Mouse (Mus musculus) intestine, postnatal 0 days (tissue): ENCODE results near the gene Ublcp1. TPM values are rescaled to one million over a fixed set of nuclear protein-coding genes. Genes with fewer than 3 reads are reported as not detected.

Experiments used
- ATAC-seq: fragments of 200-750 bp; cut with Nextera tagmentation; 2 replicates; pipeline ENCODE4 v1.8.0; 2017; ENCODE audit warnings: mild to moderate bottlenecking, moderate TSS enrichment, moderate library complexity
- H3K27ac ChIP-seq: fragments of 300-500 bp; sonication (generic); 2 replicates; pipeline ENCODE4 v1.5.1; 2014; ENCODE audit warnings: mild to moderate bottlenecking, low read depth, low read length, moderate library complexity
- H3K27me3 ChIP-seq: fragments of 300-500 bp; sonication (generic); replicated peaks from 2 replicates; pipeline ENCODE4 v1.6.1; 2014; ENCODE audit warnings: low read length, mixed read lengths; ENCODE audit not compliant: control insufficient read depth, insufficient read depth
- H3K36me3 ChIP-seq: fragments of 300-500 bp; sonication (generic); 2 replicates; pipeline ENCODE4 v1.6.1; 2014; ENCODE audit warnings: mild to moderate bottlenecking, moderate library complexity; ENCODE audit not compliant: control insufficient read depth, insufficient read depth
- H3K4me1 ChIP-seq: fragments of 300-500 bp; sonication (generic); replicated peaks from 2 replicates; pipeline ENCODE4 v1.6.1; 2014; ENCODE audit warnings: antibody characterized with exemption, low read length, mixed read lengths; ENCODE audit not compliant: control insufficient read depth, insufficient read depth
- H3K4me2 ChIP-seq: fragments of 300-500 bp; sonication (generic); replicated peaks from 2 replicates; pipeline ENCODE4 v1.6.1; 2014; ENCODE audit warnings: low read depth, mild to moderate bottlenecking, moderate library complexity
- H3K4me3 ChIP-seq: fragments of 300-500 bp; sonication (generic); 2 replicates; pipeline ENCODE4 v1.5.1; 2014; ENCODE audit warnings: low read depth, low read length
- H3K9ac ChIP-seq: fragments of 300-500 bp; sonication (generic); 2 replicates; pipeline ENCODE4 v1.6.1; 2014; ENCODE audit warnings: mild to moderate bottlenecking, low read depth, low read length
- H3K9me3 ChIP-seq: fragments of 300-500 bp; sonication (generic); 2 replicates; pipeline ENCODE4 v1.6.1; 2016; ENCODE audit warnings: mixed run types; ENCODE audit not compliant: control insufficient read depth
- CTCF ChIP-seq: sonication (generic); IDR thresholded peaks from 2 replicates; pipeline ENCODE4 v1.5.1; 2016; ENCODE audit warnings: low read depth, mild to moderate bottlenecking, control low read depth, antibody characterized with exemption, moderate library complexity
- WGBS: fragments of 180-500 bp; shearing (Covaris S2); extraction: QIAGEN DNeasy Blood & Tissue Kit; methylation state at CpG from one replicate; pipeline ENCODE4 v1.1.7; 2014; 5-methylcytosine and 5-hydroxymethylcytosine counted together
- polyA plus RNA-seq: library from polyadenylated mRNA; unstranded; fragments of >200 nt; fragmentation: Nextera tagmentation; extraction: Ambion mirVana; gene quantifications from 2 replicates; pipeline ENCODE4 v1.2.1, GENCODE M21; 2015

The Ublcp1 gene
- polyA plus RNA-seq, 1 experiment from 2014 or later, result 43.4 TPM

DNA sequence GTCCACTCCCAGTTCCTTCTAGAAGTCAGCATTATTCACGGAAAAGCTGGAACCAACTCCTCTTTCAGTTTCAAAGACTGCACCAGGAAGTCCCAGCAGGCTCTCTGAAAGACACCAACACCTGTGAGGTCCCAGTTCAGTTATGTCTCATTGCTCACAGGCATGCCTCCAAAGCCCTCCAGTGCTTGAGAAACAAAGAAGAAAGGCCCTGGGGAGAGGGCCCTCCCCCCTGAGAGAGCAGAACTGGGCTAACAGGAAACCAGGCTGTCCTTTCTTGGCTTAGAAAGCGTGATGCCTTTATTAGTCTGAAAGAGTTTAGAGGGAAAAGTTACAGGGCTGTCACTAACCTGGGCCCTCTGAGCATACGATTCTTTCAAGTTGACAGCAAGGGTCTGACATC, 25.9 kb upstream of the Ublcp1 start:
- Histone ChIP-seq H3K4me2 (no peak overlapping the region), H3K27ac (peak overlapping the region; percentile 65), H3K4me3 (no peak overlapping the region), H3K4me1 (no peaks in the 10 kb centered on the region), H3K9me3 (no peaks in the 10 kb centered on the region), H3K27me3 (no peaks in the 10 kb centered on the region), H3K9ac (no peak overlapping the region), H3K36me3 (no peaks in the 10 kb centered on the region)
- 35% methylated on average over 3 of the region's 3 CpGs for WGBS
- TF ChIP-seq CTCF, result no peak
- ATAC-seq, result peak; percentile 85

- Histone ChIP-seq H3K9me3 (no peaks in the 10 kb centered on the region), H3K4me2 (no peak overlapping the region), H3K36me3 (no peaks in the 10 kb centered on the region), H3K4me1 (no peaks in the 10 kb centered on the region), H3K4me3 (no peak overlapping the region), H3K27me3 (no peaks in the 10 kb centered on the region), H3K27ac (no peak overlapping the region), H3K9ac (no peak overlapping the region)
- no peak for ATAC-seq
- 78% methylated on average over 5 of the region's 5 CpGs for WGBS
- TF ChIP-seq CTCF, result no peak
Measured at GRCm38 (mm10) chr11:44494643-44495323, 24.5 kb upstream of the Ublcp1 start.

DNA sequence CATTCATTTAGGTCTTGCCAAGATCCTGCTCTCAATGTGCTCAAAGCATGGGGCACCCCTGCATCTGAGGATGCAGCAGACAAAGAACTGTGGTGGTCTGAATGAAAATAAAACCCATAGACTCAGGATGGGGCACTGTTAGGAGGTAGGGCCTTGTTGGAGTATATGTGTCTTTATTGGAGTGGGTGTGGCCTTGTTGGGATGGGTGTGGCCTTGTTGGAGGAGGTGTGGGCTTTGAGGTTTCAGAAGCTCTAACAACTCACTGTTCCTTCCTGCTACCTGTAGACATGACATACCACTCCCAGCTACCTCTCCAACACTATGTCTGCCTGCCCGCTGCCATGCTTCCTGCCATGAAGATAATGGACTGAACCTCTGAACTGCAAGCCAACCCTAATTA, 18.8 kb upstream of the Ublcp1 start:
- Histone ChIP-seq H3K9me3 (no peaks in the 10 kb centered on the region), H3K27ac (no peak overlapping the region), H3K4me3 (no peak overlapping the region), H3K4me1 (0 out of 2 replicates have a peak, but pooled peaks cover 9% of the 10 kb centered on the region), H3K4me2 (no peak overlapping the region), H3K36me3 (no peaks in the 10 kb centered on the region), H3K9ac (no peak overlapping the region), H3K27me3 (no peaks in the 10 kb centered on the region)
- 89% methylated on average over 1 of the region's 1 CpGs for WGBS
- no peak for TF ChIP-seq CTCF
- 0 out of 2 replicates have a peak, but pooled peaks have one; percentile 25 for ATAC-seq

- Histone ChIP-seq H3K9me3 (no peaks in the 10 kb centered on the region), H3K4me3 (no peak overlapping the region), H3K27me3 (no peaks in the 10 kb centered on the region), H3K36me3 (no peaks in the 10 kb centered on the region), H3K4me2 (0 out of 2 replicates have a peak overlapping the region, but pooled peaks have one; percentile 21), H3K4me1 (0 out of 2 replicates have a peak, but pooled peaks cover 9% of the 10 kb centered on the region), H3K27ac (no peak overlapping the region), H3K9ac (no peak overlapping the region)
- 49% methylated on average over 7 of the region's 7 CpGs for WGBS
- no peak for ATAC-seq
- TF ChIP-seq CTCF, result no peak
Measured at GRCm38 (mm10) chr11:44485089-44485736, 14.9 kb upstream of the Ublcp1 start.

GRCm38 (mm10) chr11:44480246-44480645, 9.9 kb upstream of the Ublcp1 start:
- TF ChIP-seq CTCF, result no peak
- no peak for ATAC-seq
- Histone ChIP-seq H3K27me3 (no peaks in the 10 kb centered on the region), H3K4me2 (no peak overlapping the region), H3K4me1 (0 out of 2 replicates have a peak, but pooled peaks cover 7% of the 10 kb centered on the region), H3K27ac (no peak overlapping the region), H3K9ac (no peak overlapping the region), H3K9me3 (no peaks in the 10 kb centered on the region), H3K4me3 (no peak overlapping the region), H3K36me3 (no peaks in the 10 kb centered on the region)
- WGBS, result 93% methylated on average over 6 of the region's 6 CpGs

GRCm38 (mm10) chr11:44478382-44478781, 8.1 kb upstream of the Ublcp1 start:
- H3K9me3 ChIP-seq, result no peaks in the 10 kb centered on the region
- H3K4me1 ChIP-seq, result no peaks in the 10 kb centered on the region
- H3K27ac ChIP-seq, result no peak overlapping the region
- no peak overlapping the region for H3K4me2 ChIP-seq
- no peak overlapping the region for H3K4me3 ChIP-seq
- H3K9ac ChIP-seq, result no peak overlapping the region
- no peaks in the 10 kb centered on the region for H3K36me3 ChIP-seq
- H3K27me3 ChIP-seq, result no peaks in the 10 kb centered on the region
- 89% methylated on average over 4 of the region's 4 CpGs for WGBS
- no peak for TF ChIP-seq CTCF
- no peak for ATAC-seq
